Mouse (Mus musculus) testis, adult 2 months (tissue): ENCODE data around the gene Iqce. TPM values are rescaled to one million over a fixed set of nuclear protein-coding genes. Genes with fewer than 3 reads are reported as not detected.

Experiments used
- H3K27ac ChIP-seq: fragments of 200-500 bp; 2 replicates; pipeline ENCODE4 v1.5.1; 2012; ENCODE audit warnings: low read depth, low read length; ENCODE audit not compliant: control insufficient read depth, insufficient read depth
- H3K27me3 ChIP-seq: fragments of 200-500 bp; 2 replicates; pipeline ENCODE4 v1.6.1; 2012; ENCODE audit warnings: mild to moderate bottlenecking, low read length, moderate library complexity; ENCODE audit not compliant: control insufficient read depth, insufficient read depth
- H3K36me3 ChIP-seq: fragments of 200-500 bp; 2 replicates; pipeline ENCODE4 v1.6.1; 2012; ENCODE audit warnings: mild to moderate bottlenecking, low read length; ENCODE audit not compliant: control insufficient read depth, insufficient read depth
- H3K4me1 ChIP-seq: fragments of 200-500 bp; 2 replicates; pipeline ENCODE4 v1.6.1; 2012; ENCODE audit warnings: low read length; ENCODE audit not compliant: control insufficient read depth, insufficient read depth
- H3K4me3 ChIP-seq: fragments of 200-500 bp; 2 replicates; pipeline ENCODE4 v1.5.1; 2012; ENCODE audit warnings: low read depth, mild to moderate bottlenecking, low read length, moderate library complexity, mixed read lengths; ENCODE audit not compliant: control insufficient read depth
- CTCF ChIP-seq: fragments of 200-500 bp; IDR thresholded peaks from 2 replicates; pipeline ENCODE4 v1.5.1; 2012; ENCODE audit warnings: low read depth, mild to moderate bottlenecking, inconsistent platforms, low read length, moderate library complexity; ENCODE audit not compliant: control insufficient read depth, insufficient read depth, insufficient replicate concordance
- POLR2A ChIP-seq: fragments of 200-500 bp; IDR thresholded peaks from 2 replicates; pipeline ENCODE4 v1.6.1; 2012; ENCODE audit warnings: low read depth, mild to moderate bottlenecking, inconsistent platforms, low read length, moderate library complexity; ENCODE audit not compliant: control insufficient read depth
- polyA plus RNA-seq: library from polyadenylated mRNA; depleted of rRNA; stranded (reverse); fragments of >200 nt; gene quantifications from 2 replicates; pipeline ENCODE4 v1.2.3, GENCODE M21; 2012

Gene Iqce
- polyA plus RNA-seq, 1 experiment = 126 TPM

DNA sequence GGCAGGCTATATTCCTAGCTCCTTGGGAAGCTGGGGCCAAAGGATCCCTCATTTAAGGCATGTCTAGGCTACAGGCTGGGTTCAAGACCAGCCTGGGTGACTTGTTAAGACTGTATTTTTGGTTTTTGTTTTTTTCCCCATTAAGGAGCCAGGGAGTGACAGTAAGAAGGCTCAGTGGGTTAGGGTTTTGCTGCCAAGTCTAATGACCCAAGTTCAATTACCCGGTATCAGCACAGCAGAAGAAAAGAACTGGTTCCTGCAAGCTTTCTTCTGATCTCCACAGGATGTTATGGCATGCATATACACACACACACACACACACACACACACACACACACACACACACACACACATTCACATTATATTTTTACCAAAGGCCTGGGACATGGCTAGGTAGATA, 41.8 kb downstream of the Iqce start:
- H3K27ac ChIP-seq = no peak overlapping the region
- H3K4me1 ChIP-seq = no peaks in the 10 kb centered on the region; the same call in 1 of the 2 replicates
- H3K4me3 ChIP-seq = no peak overlapping the region

GRCm38 (mm10) chr5:140659607-140660272, 42.4 kb downstream of the Iqce start:
- TF ChIP-seq POLR2A (no peak), CTCF (no peak)
- no peak overlapping the region for H3K4me3 ChIP-seq
- no peaks in the 10 kb centered on the region for H3K27me3 ChIP-seq
- peaks cover under 1% of the 10 kb centered on the region; the same call in 1 of the 2 replicates for H3K4me1 ChIP-seq
- no peak overlapping the region for H3K27ac ChIP-seq
- H3K36me3 ChIP-seq = no peaks in the 10 kb centered on the region

More for the DNA sequence above, 41.8 kb downstream of the Iqce start:
- TF ChIP-seq CTCF (no peak), POLR2A (no peak)
- Histone ChIP-seq H3K36me3 (no peaks in the 10 kb centered on the region), H3K27me3 (no peaks in the 10 kb centered on the region)

DNA sequence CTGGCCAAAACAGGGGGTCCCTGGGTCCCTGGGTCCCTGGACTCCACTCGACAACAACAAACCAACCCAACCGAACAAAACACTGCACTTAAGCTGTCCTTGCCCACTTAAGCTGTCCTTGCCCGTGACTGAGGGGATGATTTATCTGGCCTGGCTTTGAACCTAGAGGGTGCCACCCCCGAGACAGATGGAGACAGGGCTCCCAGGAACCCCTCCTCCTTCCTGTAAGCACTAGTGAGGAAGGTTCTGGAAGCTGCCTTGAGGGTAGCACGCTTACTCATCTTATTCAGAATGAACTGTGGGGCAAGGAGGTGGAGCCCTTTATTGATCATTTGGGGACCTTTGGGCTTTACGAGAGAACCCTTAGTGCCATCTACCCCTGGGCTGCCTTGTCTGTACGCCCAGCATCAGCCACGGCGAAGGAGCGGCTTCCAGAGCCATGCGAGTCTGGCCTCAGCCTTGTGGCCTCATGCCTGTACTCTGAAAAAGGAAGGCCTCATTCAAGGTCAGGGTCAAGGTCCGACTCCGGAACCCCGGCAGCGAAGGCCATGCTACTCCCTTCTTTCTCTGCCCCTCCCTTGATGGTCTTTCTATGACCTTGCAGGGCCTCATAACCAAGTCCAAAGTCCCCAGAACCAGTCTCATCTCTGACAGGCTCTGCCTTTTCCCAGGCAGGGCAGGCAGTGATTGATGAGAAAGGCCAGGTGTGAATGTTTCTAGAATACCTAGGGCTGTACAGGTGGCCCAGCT, 47.9 kb downstream of the Iqce start:
- H3K27me3 ChIP-seq = no peaks in the 10 kb centered on the region
- no peak for TF ChIP-seq POLR2A
- no peak for TF ChIP-seq CTCF
- H3K36me3 ChIP-seq = no peaks in the 10 kb centered on the region
- no peak overlapping the region for H3K4me3 ChIP-seq
- H3K27ac ChIP-seq = no peak overlapping the region; the same call in 1 of the 2 replicates
- H3K4me1 ChIP-seq = peaks cover 7% of the 10 kb centered on the region

- no peak overlapping the region for H3K27ac ChIP-seq
- no peaks in the 10 kb centered on the region for H3K36me3 ChIP-seq
- H3K4me3 ChIP-seq = no peak overlapping the region
- TF ChIP-seq CTCF (no peak), POLR2A (no peak)
- H3K27me3 ChIP-seq = no peaks in the 10 kb centered on the region
- H3K4me1 ChIP-seq = peaks cover 20% of the 10 kb centered on the region
These were observed 49.6 kb downstream of the Iqce start for GRCm38 (mm10) chr5:140652587-140652986.

- Histone ChIP-seq H3K4me3 (no peak overlapping the region), H3K27ac (no peak overlapping the region), H3K4me1 (peaks cover 22% of the 10 kb centered on the region), H3K27me3 (no peaks in the 10 kb centered on the region), H3K36me3 (no peaks in the 10 kb centered on the region)
- TF ChIP-seq CTCF (no peak), POLR2A (no peak)
These were observed 50.9 kb downstream of the Iqce start for GRCm38 (mm10) chr5:140651231-140651630.

GRCm38 (mm10) chr5:140649881-140650414, 52.2 kb downstream of the Iqce start:
- peak overlapping the region; percentile 92 for H3K4me3 ChIP-seq
- no peak for TF ChIP-seq CTCF
- TF ChIP-seq POLR2A = no peak
- H3K4me1 ChIP-seq = peaks cover 22% of the 10 kb centered on the region
- no peaks in the 10 kb centered on the region for H3K36me3 ChIP-seq
- H3K27ac ChIP-seq = no peak overlapping the region
- H3K27me3 ChIP-seq = no peaks in the 10 kb centered on the region

GRCm38 (mm10) chr5:140649101-140649667, 53.0 kb downstream of the Iqce start:
- H3K27ac ChIP-seq = peak overlapping the region; percentile 88
- peaks cover 20% of the 10 kb centered on the region for H3K4me1 ChIP-seq
- peak overlapping the region; percentile 92 for H3K4me3 ChIP-seq
- no peaks in the 10 kb centered on the region for H3K27me3 ChIP-seq
- H3K36me3 ChIP-seq = no peaks in the 10 kb centered on the region
- no peak for TF ChIP-seq CTCF
- TF ChIP-seq POLR2A = peak; percentile 74; the same call in 1 of the 2 replicates
